Mouse (Mus musculus) natural killer cell, adult 2 months (primary cell): Measurements from ENCODE around the gene Dpp4.

ENCODE experiments used
- DNase-seq, 2 experiments: peaks; one replicate each; pipeline ENCODE4 v3.0.0; 2022; ENCODE audit warnings: low spot score in 2 of 2

Dpp4 gene

DNA sequence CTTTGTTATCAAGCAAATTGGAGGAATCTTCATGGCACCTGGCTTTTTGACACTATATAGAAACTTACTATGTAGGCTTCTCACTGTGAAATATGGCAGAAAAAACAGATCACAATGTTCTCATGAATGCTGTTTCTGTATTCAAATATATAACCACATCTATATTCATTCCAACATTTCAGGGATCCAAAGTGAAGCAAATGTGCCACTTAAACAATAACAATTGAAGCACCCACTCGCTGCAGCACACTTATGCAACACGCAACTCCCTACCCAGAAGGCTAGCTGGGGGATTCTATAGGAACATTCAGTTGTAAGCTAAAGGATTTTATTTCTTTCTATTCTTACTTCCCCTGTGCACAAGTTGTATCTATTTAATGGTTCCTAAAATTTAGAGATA is 110.3 kb downstream of the Dpp4 start:
- DNase-seq = no peak

DNA sequence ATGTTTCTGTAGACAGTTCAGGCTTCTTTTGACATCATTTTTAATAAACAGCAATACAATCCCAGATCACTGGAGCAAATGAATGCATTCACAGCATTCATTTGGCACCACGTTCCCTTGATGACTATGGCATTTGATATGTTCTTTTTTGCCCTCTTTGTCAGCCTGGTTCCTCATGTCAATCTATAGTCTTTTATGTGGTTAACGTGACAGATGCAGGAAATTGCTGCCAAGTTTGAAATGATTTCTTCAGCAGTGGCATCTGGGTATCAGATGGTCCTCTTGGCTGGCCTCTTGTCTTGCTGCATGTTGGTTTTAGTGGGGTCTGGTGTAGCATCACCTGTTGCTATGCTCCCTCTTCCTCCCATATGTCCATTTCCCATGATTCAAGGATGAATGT is 118.2 kb downstream of the Dpp4 start:
- DNase-seq = no peak

DNA sequence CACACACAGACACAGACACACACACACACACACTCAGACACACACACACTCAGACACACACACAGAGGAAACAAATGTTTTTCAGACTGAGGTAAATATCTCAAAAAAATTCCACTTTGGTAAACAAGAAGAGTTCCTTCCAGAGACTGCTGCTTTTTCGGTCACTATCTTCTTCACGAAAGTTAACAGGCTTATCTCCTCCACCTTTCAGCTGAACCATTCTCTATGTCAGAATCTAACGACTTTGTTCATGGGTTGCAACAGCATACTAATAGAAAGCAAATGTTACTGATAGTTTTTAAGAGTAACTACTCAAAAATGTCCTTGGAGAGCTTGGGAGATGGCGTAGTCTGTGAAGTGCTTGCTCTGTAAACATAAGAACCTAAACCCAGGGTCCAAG is 124.5 kb downstream of the Dpp4 start:
- DNase-seq = no peak

DNA sequence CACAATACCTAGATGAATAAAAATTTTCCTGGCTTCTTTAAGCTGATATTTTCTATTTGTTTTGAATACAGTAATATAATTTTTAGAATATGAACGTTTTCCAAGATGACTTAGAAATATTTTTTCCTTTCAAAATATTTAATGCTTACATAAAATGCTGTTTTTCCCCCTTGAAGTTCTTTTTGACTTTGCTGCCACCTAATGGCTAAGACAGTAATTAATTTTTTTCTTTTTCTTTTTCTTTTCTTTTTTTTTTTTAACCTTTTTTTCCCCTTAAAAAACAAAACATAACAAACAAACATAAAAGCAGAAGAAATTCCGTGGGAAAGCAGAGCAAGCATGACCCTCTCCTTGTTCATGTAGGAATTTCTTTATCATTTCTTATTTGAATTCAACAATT is 126.2 kb downstream of the Dpp4 start:
- no peak for DNase-seq

DNA sequence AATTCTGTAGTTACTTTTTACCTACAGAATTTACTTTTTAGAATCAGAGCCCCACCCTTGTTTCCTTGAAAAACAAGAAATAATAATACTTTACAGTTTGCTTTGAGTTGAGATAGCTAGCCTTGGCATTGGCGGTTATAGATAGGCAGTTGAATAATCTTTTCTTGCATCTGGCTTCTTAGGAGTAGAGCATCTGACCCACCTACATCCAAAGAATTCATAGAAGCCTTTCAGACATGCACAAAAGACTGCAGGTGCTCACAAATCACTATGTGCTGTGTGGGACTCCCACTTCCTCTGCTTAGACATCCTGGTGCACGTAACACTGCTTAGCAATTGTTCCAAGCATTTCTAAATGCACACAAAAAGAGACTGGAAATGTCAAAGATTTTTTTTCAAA is 127.0 kb downstream of the Dpp4 start:
- DNase-seq = no peak
